Mouse (Mus musculus) adrenal gland, postnatal 25 days (tissue): Measurements from ENCODE around the gene Tbc1d2b. TPM values are rescaled to one million over a fixed set of nuclear protein-coding genes. Genes with fewer than 3 reads are reported as not detected.

Source experiments
- DNase-seq: peaks from one replicate; pipeline ENCODE4 v3.0.0; 2021; ENCODE audit warnings: mixed read lengths
- long read RNA-seq: library from polyadenylated mRNA; stranded (forward); transcript quantifications from one replicate; pipeline ENCODE4 v2.0.0, GENCODE M21; 2021
- total RNA-seq: library from RNA; stranded (reverse); gene quantifications from 2 replicates; pipeline ENCODE4 v1.2.3, GENCODE M21; 2021

Tbc1d2b gene
- 30.5 and 44.4 TPM in 2 replicates for total RNA-seq
- long read RNA-seq, full-length matches to known transcripts = 3 of 17 reads
- long read RNA-seq, partial matches to known transcripts = 7 of 17 reads
- long read RNA-seq, other reads (novel, unspliced or antisense) = 7 of 17 reads

DNA sequence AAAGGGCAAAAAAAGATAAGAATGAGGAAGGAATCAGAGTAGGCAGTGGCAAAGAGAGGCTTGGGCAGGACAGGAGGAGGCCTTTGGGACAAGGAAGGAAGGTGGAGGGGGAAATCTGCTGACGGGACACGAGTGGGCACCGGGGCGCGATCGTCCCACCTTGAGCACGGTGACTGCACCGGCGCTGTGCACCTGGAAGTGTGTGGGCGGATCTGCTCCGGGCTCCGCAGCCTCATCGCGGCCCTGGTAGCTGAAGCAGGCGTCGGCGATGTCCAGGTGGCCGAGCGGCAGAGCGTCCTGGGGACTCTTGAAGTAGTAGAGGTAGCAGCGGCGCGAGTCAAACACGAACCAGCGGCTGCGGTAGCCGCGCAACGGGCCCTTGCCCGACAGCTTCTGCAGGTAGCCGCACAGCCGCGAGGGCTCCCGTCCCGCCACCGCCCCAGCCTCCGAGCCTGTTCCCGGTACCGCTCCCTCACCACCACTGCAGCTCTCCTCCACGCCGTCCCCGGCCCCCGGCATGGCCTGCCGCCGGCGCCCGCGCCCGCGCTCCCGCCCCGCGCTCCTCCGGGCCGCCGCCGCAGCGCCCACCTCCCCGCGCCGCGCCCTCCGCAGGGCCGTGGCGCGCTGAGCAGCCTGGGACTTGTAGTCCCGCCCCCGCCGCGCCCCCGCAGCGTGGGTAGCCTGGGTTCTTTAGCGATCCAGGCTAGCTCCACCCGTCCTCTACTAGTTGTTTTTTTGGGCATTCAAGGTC, at the start of gene Tbc1d2b:
Gene Tbc1d2b (minus strand): TSS at position 612 of the 751 bp plus-strand sequence.
- peak; percentile 73 for DNase-seq

DNA sequence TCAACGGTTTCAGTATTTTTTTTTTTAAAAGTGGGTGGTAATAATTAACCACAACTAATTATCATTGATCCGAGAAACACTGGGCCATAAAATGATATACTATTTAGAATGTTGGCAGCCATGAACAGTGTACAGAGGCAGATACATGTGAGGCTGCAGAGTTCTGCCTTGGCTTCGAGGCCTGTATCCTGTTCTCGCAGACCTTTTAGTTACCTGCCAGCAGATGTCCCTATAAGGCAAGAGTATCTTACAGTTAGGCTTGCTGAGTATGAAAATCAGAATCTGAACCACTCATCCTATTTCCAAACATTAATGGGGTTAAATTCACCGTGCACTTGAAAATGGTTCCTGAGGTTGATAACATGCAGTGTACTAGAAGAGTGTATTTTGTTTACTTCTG, 45.7 kb upstream of the Tbc1d2b start:
- DNase-seq = no peak

DNA sequence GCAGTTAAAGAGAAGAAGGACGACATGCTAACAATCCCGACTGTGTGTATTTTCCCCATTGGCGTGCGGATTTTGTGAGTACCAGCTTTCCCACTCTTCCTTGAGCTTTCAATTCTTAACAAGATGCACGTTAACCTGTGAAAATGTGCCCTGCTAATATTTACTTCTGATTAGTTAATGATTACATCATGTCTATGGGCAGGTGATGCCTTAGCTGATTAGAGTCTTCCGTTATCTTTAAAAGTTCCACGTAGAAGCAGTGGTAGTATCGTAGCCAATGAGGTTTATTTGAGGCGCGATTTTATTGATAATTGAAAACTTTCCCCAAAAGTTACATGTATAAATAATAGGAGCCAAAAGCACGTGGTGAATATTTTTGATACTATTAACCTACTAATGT, 45.1 kb upstream of the Tbc1d2b start:
- DNase-seq = no peak

DNA sequence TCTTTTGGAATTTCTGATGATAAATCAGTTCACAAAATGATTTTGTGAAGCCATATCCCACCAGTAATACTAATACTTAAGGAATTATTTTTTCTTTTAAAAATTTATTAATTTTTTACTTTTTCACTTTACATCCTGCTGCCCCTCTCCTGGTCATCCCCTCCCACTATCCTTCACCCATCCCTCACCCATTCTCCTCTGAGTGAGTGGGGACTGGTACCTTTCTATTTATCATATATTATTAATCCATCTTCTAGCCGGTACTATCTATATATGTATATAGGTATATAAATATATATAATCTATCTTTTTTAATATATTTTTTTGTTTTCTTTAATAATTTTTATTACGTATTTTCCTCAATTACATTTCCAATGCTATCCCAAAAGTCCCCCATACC, 33.6 kb upstream of the Tbc1d2b start:
- DNase-seq = no peak

DNA sequence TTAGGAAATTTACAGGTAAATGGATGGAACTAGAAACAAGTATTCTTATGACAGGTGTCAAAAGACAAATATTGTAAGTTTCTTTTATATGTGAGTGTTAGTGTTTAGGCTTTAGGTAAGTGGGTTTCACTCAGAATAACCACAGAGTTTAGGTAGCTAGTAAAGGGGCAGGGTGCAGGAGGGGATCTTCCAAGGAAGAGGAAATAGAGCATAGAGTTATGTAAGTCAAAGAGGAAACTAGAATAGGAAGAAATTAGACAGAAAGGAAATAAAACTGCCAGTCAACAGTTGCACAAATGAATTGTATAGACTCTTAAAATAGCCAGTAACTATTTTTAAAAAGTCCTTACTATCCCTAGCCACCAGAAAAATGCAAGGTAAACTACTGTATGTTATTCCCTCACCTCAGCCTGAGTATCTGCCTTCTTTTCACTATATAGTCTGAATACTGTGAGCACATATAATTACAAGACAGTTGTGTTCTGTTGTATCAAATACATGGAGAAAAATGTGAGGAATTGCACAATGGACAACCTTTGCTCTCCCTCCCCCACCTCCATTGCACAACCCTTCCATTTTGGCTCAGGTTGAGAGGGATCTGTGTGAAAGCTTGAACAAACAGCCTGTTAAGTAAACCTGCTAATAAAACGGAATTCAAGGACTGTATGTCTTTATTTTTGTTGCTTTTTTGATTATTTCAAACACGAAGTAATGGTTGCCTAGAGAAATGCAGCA, 32.7 kb upstream of the Tbc1d2b start:
- DNase-seq = no peak

DNA sequence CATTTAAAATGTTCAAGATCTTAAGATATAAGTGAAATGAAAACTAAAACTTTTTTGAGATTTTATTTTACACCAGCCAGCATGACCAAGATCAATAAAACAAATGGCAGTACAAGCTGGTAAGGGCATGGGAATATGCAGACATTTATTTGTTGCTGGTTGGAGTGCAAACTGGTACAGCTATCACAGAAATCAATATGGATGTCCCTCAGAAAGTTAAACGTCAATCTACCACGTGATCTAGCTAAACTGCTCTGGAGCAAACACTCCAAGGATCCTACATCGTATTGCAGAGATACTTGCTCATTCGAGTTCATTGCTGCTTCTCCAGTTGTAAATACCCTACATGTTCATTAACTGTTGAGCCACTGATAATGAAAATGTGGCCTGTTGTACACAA, 32.1 kb upstream of the Tbc1d2b start:
- no peak for DNase-seq

DNA sequence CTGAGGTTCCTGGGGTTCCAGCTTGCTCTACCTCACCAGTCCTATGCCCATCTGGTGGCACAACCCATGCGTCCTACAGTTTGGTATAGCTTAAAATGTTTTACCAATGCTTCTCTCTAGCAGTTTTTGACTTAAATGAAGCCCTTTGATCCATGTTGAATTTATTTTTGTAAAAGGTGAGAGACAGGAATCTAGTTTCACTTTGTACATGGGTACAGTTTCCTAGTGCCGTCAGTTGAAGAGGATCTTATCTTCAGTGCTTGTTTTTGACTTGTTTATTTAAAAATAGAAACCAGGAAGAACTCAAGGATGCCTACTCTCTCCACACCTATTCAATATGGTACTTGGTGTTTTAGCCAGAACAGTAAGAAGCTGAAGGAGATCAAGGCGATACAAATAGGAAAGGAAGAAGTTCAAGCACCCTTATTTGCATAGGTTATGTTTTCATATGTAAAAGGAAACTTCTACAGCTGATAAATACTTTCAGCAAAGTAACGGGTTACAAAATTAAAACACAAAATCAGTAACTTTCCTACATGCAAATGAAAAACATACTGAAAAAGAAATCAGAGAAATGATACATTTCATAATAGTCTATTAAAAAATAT, 30.6 kb upstream of the Tbc1d2b start:
- DNase-seq = no peak

DNA sequence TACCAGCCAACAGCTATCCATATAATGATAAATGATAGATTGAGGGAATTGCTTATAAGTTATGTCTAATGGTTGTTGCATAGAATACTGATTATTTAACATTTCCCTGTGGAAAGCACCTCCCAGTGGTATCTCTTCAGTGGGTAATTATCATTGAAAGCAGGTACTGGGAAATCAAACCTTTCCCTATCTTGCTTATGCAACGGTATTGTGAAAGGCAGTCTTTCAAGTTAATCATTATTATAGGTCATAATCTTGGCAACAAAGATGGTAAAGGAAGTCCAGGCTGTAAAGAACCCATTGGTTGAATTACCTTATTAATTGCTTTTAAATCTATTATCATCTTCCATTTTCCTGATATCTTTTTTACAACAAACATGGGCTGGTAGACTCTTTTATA, 27.0 kb upstream of the Tbc1d2b start:
- DNase-seq = no peak

DNA sequence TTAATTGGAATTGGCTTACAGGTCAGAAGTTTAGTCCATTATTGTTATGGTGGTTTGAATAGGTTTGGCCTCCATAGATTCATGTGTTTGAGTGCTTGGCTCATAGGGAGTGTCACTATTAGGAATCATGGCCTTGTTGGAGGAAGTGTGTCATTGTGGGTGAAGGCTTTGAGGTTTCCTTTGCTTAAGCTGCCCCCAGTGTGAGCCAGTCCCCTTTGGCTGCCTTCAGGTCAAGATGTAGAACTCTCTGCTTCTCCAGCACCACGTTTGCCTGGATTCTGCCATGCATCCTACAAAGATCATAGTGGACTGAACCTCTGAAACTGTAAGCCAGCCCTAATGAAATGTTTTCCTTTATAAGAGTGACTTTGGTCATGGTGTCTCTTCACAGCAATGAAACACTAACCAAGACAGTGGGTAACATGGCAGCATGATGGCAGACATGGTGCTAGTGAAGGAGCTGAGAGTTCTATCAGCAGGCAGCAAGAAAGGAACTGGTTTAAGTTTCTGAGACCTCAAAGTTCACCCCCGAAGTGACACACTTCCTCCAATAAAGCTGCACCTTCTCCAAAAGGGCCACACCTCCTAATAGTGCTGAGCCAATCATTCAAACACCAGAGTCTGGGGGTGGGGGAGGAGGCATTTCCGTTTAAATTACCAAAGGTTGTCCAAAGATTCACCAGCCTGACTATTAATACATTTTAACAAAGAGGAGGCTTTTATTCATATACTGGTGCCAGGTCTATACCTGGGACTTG, 23.2 kb upstream of the Tbc1d2b start:
- DNase-seq = no peak

DNA sequence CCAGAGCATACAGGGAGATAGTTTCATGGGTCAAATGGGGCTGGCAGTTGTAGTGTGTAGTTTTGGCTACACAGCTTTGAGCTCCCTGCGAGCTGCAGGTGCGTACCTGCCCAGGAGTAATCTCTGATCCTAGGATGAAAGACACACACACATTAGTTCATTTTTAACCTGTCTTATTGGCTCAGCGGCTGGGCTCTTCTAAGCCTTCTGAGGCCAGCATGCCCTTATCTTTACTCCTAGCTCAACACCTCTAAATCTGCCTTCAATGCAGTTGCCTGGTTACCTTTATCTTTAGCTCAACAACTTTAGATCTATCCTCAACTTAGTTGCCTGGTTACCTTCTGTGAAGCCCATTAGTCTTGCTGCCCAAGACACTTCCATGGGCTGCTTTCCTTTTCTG, 7.8 kb upstream of the Tbc1d2b start:
- DNase-seq = no peak

DNA sequence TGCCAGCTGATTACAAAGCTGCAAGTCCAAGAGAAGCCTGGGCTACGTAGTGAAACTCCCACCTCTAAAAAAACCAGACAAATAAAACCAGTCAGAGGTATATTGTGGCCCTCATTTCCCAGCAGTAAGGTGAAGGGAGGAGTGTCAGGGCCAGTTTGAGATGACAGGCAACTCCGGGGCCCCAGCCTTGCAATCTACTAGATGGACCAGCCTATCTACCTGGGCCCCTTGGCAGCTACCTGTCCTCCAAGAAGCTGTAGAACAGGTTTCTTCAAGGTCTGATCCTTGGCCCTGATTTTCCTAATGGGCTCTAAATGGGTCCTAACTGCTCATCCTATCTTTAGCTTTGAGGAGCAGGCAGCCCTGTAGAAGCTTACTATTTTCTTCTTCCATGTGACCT, 7.3 kb upstream of the Tbc1d2b start:
- no peak for DNase-seq

DNA sequence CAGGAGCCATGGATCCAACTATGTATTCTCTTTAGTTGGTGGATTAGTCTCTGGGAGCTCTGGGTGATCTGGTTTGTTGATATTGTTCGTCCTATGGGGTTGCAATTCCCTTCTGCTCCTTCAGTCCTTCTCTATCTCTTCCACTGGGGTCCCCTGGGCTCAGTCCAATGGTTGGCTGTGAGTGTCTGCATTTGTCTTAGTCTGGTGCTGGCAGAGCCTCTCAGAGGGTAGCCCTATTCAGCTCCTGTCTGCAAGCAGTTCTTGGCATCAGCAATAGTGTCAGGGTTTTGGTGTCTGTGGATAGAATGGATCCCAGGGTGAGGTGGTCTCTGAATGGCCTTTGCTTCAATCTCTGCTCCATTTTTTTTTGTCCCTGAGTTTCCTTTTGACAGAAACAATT, 6.2 kb upstream of the Tbc1d2b start:
- no peak for DNase-seq

DNA sequence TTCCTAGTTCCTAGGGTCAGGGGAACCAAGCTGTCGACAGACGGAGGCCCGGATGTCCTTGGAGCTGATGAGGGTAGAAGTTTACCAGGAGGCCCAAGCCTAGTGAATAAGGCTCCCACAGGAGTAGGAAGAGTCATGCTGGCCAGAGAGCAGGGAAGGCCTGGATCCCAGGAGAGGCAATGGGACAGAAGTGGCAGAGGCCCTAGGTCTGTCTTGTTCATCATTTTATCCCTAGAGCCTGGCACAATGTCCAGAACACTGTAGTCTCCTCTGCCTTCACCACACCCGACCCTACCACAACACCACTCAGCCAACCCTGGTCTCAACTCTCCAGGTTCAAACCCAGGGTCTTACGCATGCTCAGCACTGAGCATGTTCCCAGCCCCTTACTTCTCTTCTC, 5.3 kb upstream of the Tbc1d2b start:
- DNase-seq = no peak

DNA sequence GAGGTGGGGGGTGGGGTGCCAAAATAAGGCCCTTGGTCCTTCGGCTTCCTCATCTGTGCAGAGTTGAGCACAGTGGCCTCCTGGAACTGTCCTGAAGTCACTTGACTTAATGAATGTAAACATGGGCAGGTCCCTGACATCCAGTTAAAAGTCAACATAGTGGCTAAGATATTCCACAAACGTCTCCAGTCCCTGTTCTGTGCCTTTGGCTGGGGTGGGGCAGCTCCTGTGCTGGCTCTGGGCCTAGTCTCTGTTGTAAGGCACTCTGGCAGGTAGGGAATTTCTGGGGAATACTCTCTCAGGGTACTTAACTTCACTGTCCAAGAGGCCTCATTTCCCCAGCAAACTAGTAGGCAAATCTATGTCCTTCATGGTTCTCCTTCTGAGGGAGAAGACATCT, 4.9 kb upstream of the Tbc1d2b start:
- DNase-seq = no peak

DNA sequence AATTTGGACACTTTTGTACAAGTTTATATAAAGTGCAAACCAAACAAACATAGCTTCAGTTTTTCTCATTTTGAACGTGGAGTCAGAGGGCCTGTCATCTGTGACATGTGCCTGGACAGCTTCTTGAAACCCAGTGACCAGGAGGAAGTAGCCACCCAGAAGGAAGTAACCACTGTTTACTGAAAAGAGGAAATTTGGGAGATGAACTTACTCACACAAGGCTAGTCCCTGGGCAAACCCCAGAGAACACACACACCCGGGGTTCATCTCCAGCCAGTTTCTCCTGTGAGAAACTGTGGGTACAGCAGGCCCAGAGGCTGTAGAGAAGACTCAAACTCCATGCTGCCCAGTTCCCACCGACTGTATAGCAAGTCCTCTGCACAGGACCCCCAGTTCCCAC, 3.9 kb upstream of the Tbc1d2b start:
- no peak for DNase-seq

DNA sequence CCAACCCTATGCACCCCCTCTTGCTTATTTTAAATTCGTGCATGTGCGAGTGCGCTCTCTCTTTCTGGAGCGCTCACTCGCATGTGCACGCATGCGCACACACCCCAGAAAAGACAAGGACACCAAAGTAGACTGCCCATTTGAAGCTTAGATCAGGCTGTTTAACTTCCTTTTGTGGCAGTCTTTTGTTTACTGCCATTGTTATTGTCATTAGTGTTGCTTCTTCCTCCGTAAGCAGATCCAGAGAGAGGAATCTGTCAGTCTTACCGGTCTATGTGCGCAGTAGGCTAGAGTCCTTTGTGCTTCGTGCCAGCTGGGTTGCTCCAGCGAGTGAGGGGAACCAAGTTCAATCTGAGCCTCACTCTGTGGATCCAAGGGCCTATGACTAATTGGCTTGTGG, 1.7 kb upstream of the Tbc1d2b start:
- DNase-seq = no peak

DNA sequence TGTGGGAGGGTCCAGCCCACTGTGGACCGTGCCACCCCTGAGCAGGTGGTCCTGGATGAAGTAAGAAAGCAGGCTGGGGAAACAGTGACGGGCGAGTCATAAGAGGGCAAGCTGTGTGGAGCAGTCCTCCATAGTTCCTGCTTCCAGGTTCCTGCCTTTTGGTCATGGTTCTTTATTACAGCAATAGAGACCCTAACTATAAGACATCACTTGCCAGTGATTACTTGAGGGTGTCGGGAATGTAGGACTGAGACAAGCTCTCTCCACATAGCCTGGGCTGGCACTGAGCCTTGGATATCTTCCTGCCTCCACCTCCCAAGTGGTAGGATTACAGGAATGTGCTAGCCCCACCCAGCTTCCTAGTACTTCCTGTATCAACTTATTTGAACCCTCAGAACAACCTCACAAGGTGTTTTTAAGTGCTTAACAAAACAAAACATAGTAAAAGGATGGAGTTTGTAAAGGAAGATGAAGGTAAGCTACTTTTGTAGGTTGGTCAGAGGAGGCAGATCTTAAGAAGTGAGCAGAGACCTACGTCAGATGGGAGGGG, 1.0 kb upstream of the Tbc1d2b start:
- no peak for DNase-seq

DNA sequence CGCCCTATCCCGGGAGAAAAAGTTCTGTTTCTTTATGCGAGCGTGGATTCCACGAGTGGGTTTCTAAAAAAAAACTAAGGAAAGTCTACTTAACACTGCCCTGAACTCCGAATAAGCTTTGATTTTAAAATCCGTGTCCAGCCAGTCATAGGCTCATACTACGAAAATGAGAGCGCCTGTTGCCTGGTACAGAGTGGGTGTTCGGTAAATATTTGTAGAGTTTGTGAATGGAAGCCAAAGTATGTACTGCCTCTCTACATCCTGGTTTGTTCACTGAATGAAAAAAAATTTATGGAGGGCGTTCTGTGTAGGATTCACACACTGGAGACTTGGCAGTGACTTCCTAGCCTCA, 316 bp upstream of the Tbc1d2b start:
- no peak for DNase-seq

DNA sequence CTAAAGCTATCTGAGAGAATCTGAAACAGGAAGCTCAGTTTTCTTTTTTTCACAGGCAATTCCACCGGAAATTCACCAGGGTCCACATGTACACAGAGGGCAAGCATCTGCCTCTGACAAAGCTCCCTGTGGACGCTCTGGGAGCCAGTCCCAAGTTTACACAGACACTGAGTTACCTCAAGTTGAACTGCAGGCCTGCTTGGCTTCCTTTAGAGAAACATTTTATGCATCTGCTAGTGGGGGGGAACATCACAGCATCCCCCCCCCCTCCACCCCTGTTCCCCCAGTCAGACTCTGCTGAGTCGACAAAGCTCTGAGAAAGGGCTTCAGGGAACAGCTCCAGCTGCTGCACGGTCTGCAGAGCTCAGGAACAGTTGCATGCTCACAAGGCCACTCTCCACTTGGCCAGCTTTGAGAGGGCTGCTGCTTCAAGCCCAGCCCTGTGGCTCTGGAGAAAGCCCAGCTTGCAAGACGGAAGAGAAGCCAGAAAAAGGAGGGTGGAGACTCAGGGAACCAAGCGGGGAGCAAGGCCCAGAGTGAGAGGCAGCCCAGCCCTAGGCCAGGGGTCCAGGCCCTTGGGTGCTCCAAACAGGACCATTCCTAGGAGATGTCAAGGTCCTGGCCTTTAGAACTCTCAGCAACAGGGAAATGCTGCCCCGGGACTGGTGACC, 1.5 kb downstream of the Tbc1d2b start:
- DNase-seq = peak; percentile 54

DNA sequence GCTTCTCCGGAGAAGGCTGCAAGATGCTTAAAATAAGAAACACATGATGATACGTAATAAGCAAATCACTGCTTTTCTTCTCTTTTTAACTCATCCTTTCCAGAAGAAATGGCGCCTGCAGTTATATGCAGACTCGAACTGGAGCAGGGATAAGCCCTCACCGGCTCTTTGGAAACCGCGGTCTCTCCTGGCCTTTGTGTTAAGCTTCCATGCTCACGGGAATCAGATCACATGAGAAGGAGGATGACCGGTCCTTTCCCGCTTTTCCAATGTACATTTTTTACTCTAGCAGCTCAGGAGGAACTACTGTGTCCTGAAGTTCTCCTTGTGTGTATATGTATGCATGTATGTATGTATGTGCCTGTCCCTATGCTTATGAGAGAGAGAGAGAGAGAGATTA, 3.7 kb downstream of the Tbc1d2b start:
- no peak for DNase-seq

DNA sequence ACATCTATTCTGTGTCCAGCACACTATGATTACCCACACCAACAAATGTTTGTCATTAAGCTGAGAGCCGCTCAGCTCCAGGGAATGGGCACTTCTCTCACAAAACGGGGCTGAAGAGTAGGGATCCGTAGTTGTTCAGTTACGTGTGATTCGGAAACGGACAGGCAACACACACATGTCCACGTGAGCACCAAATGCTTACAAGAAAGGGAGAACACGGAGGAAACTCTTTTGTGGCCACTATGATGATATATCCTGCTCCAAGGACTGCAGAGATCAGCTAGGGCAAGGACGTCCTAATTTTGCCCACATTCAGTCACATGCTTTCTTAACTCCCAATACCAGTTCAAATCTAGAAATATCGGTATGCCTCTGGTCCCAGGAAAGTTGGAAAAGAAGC, 4.5 kb downstream of the Tbc1d2b start:
- no peak for DNase-seq
